ENCODE assay signal across 8 mouse cellular contexts in genomic region chr16:43577399-43577798, GRCm38 (mm10).
DNase-seq lines count a peak whose midpoint lies in the region; ATAC-seq and TF ChIP-seq lines count a peak whose summit lies in the region.

No protein-coding gene starts in this region.

- ATAC-seq in hindbrain, embryonic 14.5 days (ENCODE audit: low FRiP score), result peak; percentile 36; the same call in 1 of the 2 replicates
- peak; percentile 53 for ATAC-seq in lung, embryonic 14.5 days (ENCODE audit: insufficient read depth)
- no peak for ATAC-seq in monocyte, adult 5-6 weeks (replicated peaks; ENCODE audit: insufficient number of reproducible peaks, low FRiP score, low TSS enrichment, poor library complexity, severe bottlenecking)

- H3K27ac ChIP-seq in hindbrain, embryonic 14.5 days, result peak overlapping the region; percentile 72; the same call in 1 of the 2 replicates
- peak overlapping the region; percentile 87 for H3K27ac ChIP-seq in lung, embryonic 14.5 days (ENCODE audit: low read depth)

- no peak overlapping the region for H3K4me2 ChIP-seq in hindbrain, embryonic 14.5 days (replicated peaks)
- H3K4me2 ChIP-seq in lung, embryonic 14.5 days, result no peak overlapping the region

- H3K4me3 ChIP-seq in hindbrain, embryonic 14.5 days (replicated peaks; ENCODE audit: low read length), result no peak overlapping the region
- no peak overlapping the region for H3K4me3 ChIP-seq in lung, embryonic 14.5 days (ENCODE audit: low read depth, low read length)

- TF ChIP-seq POLR2A in brain, embryonic 14.5 days (IDR thresholded peaks at IDR 0.05; ENCODE audit: borderline replicate concordance, extremely low read depth, insufficient read depth, insufficient read length, poor library complexity, severe bottlenecking), result no peak

- no peaks in the 10 kb centered on the region for H3K27me3 ChIP-seq in hindbrain, embryonic 14.5 days (ENCODE audit: control insufficient read depth, insufficient read depth, low read length)
- no peaks in the 10 kb centered on the region for H3K27me3 ChIP-seq in lung, embryonic 14.5 days (ENCODE audit: insufficient read depth, low read length)

- peak; percentile 45 to 48 for DNase-seq in frontal cortex, postnatal 10 days (ENCODE audit: low spot score in 2 of 2)
- DNase-seq in frontal cortex, postnatal 14 days (ENCODE audit: low spot score in 2 of 2), result no peak
- peak; percentile 84 for DNase-seq in brain, embryonic 14.5 days (ENCODE audit: low read depth)
- peak; percentile 71 for DNase-seq in gastrocnemius, postnatal 10 days
- no peak for DNase-seq in hindbrain, embryonic 14.5 days (ENCODE audit: low spot score)
- DNase-seq in lung, embryonic 14.5 days, result peak; percentile 84
- peak; percentile 74 for DNase-seq in skeletal muscle tissue, adult 2 months (ENCODE audit: low read depth, low spot score)

- H3K4me1 ChIP-seq in hindbrain, embryonic 14.5 days (replicated peaks; ENCODE audit: control insufficient read depth, insufficient read depth, low read length), result peaks cover 25% of the 10 kb centered on the region
- H3K4me1 ChIP-seq in lung, embryonic 14.5 days (ENCODE audit: insufficient read depth), result peaks cover 20% of the 10 kb centered on the region

- TF ChIP-seq CTCF in brain, embryonic 14.5 days (IDR thresholded peaks at IDR 0.05; ENCODE audit: borderline replicate concordance, extremely low read depth, insufficient read depth, insufficient read length), result no peak
- no peak for TF ChIP-seq CTCF in lung, embryonic 14.5 days (IDR thresholded peaks at IDR 0.05; ENCODE audit: low read depth)

- no peak overlapping the region for H3K9ac ChIP-seq in hindbrain, embryonic 14.5 days
- H3K9ac ChIP-seq in lung, embryonic 14.5 days, result no peak overlapping the region

- H3K36me3 ChIP-seq in hindbrain, embryonic 14.5 days (replicated peaks; ENCODE audit: control insufficient read depth, insufficient read depth), result peaks cover 23% of the 10 kb centered on the region
- no peaks in the 10 kb centered on the region for H3K36me3 ChIP-seq in lung, embryonic 14.5 days (ENCODE audit: insufficient read depth)

- 12% methylated on average over 10 of the region's 10 CpGs for WGBS in hindbrain, embryonic 14.5 days
- WGBS in lung, embryonic 14.5 days, result 5% methylated on average over 10 of the region's 10 CpGs

- H3K9me3 ChIP-seq in hindbrain, embryonic 14.5 days (ENCODE audit: control insufficient read depth, low read length), result no peaks in the 10 kb centered on the region
- H3K9me3 ChIP-seq in lung, embryonic 14.5 days (ENCODE audit: low read depth, low read length), result no peaks in the 10 kb centered on the region

Comparison
In these comparisons a context has a peak if more than half of its experiments do, and no peak if none do; other contexts are left out.
1. DNase-seq: peak in frontal cortex, postnatal 10 days (2 of 2), brain, embryonic 14.5 days (single experiment), gastrocnemius, postnatal 10 days (single experiment), lung, embryonic 14.5 days (single experiment) and skeletal muscle tissue, adult 2 months (single experiment); none in frontal cortex, postnatal 14 days (0 of 2) and hindbrain, embryonic 14.5 days (single experiment).